In the genomic region with DNA sequence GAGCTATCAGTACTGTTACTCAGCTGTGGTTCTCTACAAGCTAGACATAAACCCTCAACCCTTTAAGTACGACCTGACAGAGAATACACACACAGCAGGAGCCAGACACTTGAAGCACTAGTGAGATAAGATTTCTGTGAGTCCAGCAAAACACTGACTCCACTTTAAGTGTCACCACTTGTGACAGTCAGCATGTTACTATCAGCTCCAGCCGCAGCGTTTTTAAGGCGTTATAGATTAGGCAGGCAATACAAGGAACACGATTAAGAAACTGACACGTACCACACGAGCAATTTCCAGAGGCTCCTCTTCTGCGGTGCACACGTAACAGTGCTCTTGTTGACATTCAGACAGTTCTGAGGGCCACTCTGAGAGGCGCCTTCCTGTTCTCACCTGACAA, we compare ENCODE assay signal across 17 mouse cellular contexts. TPM values are rescaled to one million over a fixed set of nuclear protein-coding genes. Genes with fewer than 3 reads are reported as not detected.
DNase-seq lines count a peak whose midpoint lies in the region; ATAC-seq and TF ChIP-seq lines count a peak whose summit lies in the region.
"Had no signal": no experiment of that assay in that cellular context is flagged by ENCODE, and none has a peak within 500 bp of the region (broad histone marks: within the 10 kb centered on the region; RNA-seq: fewer than 3 reads in every experiment).

No protein-coding gene starts in this region.

- WGBS in heart, postnatal 0 days: 18% methylated on average over 10 of the region's 10 CpGs
- WGBS in liver, embryonic 12.5 days (ENCODE audit: insufficient replicate concordance): 54% methylated on average over 10 of the region's 10 CpGs

- H3K27me3 ChIP-seq in heart, postnatal 0 days (ENCODE audit: control insufficient read depth, insufficient read depth, low read length): peaks cover 14% of the 10 kb centered on the region; the same call in 1 of the 2 replicates
- no peaks in the 10 kb centered on the region for H3K27me3 ChIP-seq in liver, embryonic 12.5 days (replicated peaks)
- H3K27me3 ChIP-seq: kidney, embryonic 15.5 days; megakaryocyte, embryonic 14.5 days; neural tube, embryonic 13.5 days had no signal

- no peaks in the 10 kb centered on the region for H3K9me3 ChIP-seq in heart, postnatal 0 days (replicated peaks; ENCODE audit: control insufficient read depth, low read length)
- no peaks in the 10 kb centered on the region for H3K9me3 ChIP-seq in liver, embryonic 12.5 days (replicated peaks)
- H3K9me3 ChIP-seq: G1E; kidney, embryonic 15.5 days; megakaryocyte, embryonic 14.5 days; neural tube, embryonic 13.5 days had no signal

- no peak overlapping the region for H3K4me3 ChIP-seq in heart, postnatal 0 days (ENCODE audit: low read depth, low read length)
- no peak overlapping the region for H3K4me3 ChIP-seq in liver, embryonic 12.5 days
- H3K4me3 ChIP-seq: kidney, embryonic 15.5 days; megakaryocyte, embryonic 14.5 days; neural tube, embryonic 13.5 days had no signal

- peaks cover 31% of the 10 kb centered on the region for H3K36me3 ChIP-seq in heart, postnatal 0 days (replicated peaks; ENCODE audit: control insufficient read depth, insufficient read depth, low read length)
- H3K36me3 ChIP-seq in liver, embryonic 12.5 days: peaks cover 65% of the 10 kb centered on the region

- H3K9ac ChIP-seq in heart, postnatal 0 days (replicated peaks; ENCODE audit: low read depth, low read length): no peak overlapping the region
- H3K9ac ChIP-seq in liver, embryonic 12.5 days: no peak overlapping the region
- H3K9ac ChIP-seq: kidney, embryonic 15.5 days; neural tube, embryonic 13.5 days had no signal

- peak; percentile 43 for DNase-seq in heart, postnatal 0 days (ENCODE audit: low spot score)
- no peak for DNase-seq in heart, postnatal 4 days
- DNase-seq in c-Kit-positive CD71-positive TER-119-positive erythroid progenitor cells, embryonic 14.5 days (ENCODE audit: low spot score): peak; percentile 74
- DNase-seq in kidney, postnatal 25 days: no peak
- DNase-seq in adrenal gland, adult 18-20 months (ENCODE audit: low spot score in 2 of 2): no peak
- no peak for DNase-seq in layer of hippocampus, postnatal 14 days (ENCODE audit: low spot score in 2 of 2)
- DNase-seq: adrenal gland, postnatal 10 days; cerebellum, adult 11 months; cerebellum, postnatal 25 days; right cerebral cortex, postnatal 4 days; thymus, postnatal 14 days had no signal

- TF ChIP-seq CTCF in heart, postnatal 0 days (IDR thresholded peaks at IDR 0.05; ENCODE audit: low read depth): no peak

- H3K4me1 ChIP-seq in heart, postnatal 0 days (ENCODE audit: control insufficient read depth, insufficient read depth): peaks cover 7% of the 10 kb centered on the region; the same call in 1 of the 2 replicates
- H3K4me1 ChIP-seq in liver, embryonic 12.5 days: peaks cover 26% of the 10 kb centered on the region
- H3K4me1 ChIP-seq: kidney, embryonic 15.5 days; neural tube, embryonic 13.5 days had no signal

- ATAC-seq in heart, postnatal 0 days (ENCODE audit: insufficient read depth, low read depth): peak; percentile 81
- peak; percentile 87 for ATAC-seq in liver, embryonic 12.5 days
- ATAC-seq in megakaryocyte-erythroid progenitor cell, adult 5-6 weeks (replicated peaks; ENCODE audit: low FRiP score, low TSS enrichment, poor library complexity, severe bottlenecking): peak; percentile 57

- 0 out of 2 replicates have a peak overlapping the region, but pooled peaks have one; percentile 6 for H3K4me2 ChIP-seq in heart, postnatal 0 days (ENCODE audit: low read depth, low read length)
- no peak overlapping the region for H3K4me2 ChIP-seq in liver, embryonic 12.5 days
- H3K4me2 ChIP-seq: kidney, embryonic 15.5 days; neural tube, embryonic 13.5 days had no signal

- no peak overlapping the region for H3K27ac ChIP-seq in heart, postnatal 0 days (ENCODE audit: low read depth)
- H3K27ac ChIP-seq in liver, embryonic 12.5 days: peak overlapping the region; percentile 53
- H3K27ac ChIP-seq: kidney, embryonic 15.5 days; neural tube, embryonic 13.5 days had no signal

- no peak for TF ChIP-seq EP300 in heart, postnatal 0 days (IDR thresholded peaks at IDR 0.05; ENCODE audit: low read depth)

RNA-seq across cellular contexts. Expression of a gene that starts 37.3 kb away (rescaled TPM):
- 10.7 and 24.4 TPM in 2 replicates for total RNA-seq in heart, postnatal 0 days (2014; rRNA removed; ENCODE audit: low replicate concordance)
- polyA plus RNA-seq in heart, postnatal 0 days (2015; fragmentation: Nextera tagmentation; extraction: Ambion mirVana): 2.3 and 3.1 TPM in 2 replicates
- 10 to 100 TPM; 11.4 TPM for total RNA-seq in heart, postnatal 4 days (2021)
- polyA plus RNA-seq in liver, embryonic 12.5 days (2016; fragmentation: Nextera tagmentation; extraction: Ambion mirVana): 18.3 and 19.3 TPM in 2 replicates
- 19.9 and 31.0 TPM in 2 replicates for total RNA-seq in megakaryocyte-erythroid progenitor cell, adult 5-6 weeks (2014; fragmentation: Nextera tagmentation)
- total RNA-seq in megakaryocyte-erythroid progenitor cell, adult 5-6 weeks (2017): 27.8 and 31.1 TPM in 2 replicates
- 10 to 100 TPM; 55.5 to 62.7 TPM for total RNA-seq in adrenal gland, adult 18-20 months (2021)
- total RNA-seq in layer of hippocampus, postnatal 14 days (2021): 10 to 100 TPM; 56.7 to 56.8 TPM

Comparison
In these comparisons a context has a peak if more than half of its experiments do, and no peak if none do; other contexts are left out.
1. DNase-seq: peak in heart, postnatal 0 days (single experiment) and c-Kit-positive CD71-positive TER-119-positive erythroid progenitor cells, embryonic 14.5 days (single experiment); none in heart, postnatal 4 days (single experiment), kidney, postnatal 25 days (0 of 2), adrenal gland, adult 18-20 months (0 of 2) and layer of hippocampus, postnatal 14 days (0 of 2).
2. Peak in every context shown above with its lines, with median percentiles within 50 percentile points of each other: ATAC-seq.